Mouse (Mus musculus) inflammation-experienced regulatory T-cells, adult 6 months (primary cell): ENCODE measurements around the gene Themis. TPM values are rescaled to one million over a fixed set of nuclear protein-coding genes. Genes with fewer than 3 reads are reported as not detected.

Experiments
- ATAC-seq: one replicate; pipeline ENCODE4 v1.8.0; 2017
- polyA plus RNA-seq, 3 experiments: library from polyadenylated mRNA; unstranded; fragments of 100-300 nt; shearing (Covaris generic); gene quantifications; one replicate each; pipeline ENCODE4 v1.2.1; 2017

Themis gene
- polyA plus RNA-seq = 10 to 100 TPM; 62.9 to 95.5 (median 64.3) TPM

DNA sequence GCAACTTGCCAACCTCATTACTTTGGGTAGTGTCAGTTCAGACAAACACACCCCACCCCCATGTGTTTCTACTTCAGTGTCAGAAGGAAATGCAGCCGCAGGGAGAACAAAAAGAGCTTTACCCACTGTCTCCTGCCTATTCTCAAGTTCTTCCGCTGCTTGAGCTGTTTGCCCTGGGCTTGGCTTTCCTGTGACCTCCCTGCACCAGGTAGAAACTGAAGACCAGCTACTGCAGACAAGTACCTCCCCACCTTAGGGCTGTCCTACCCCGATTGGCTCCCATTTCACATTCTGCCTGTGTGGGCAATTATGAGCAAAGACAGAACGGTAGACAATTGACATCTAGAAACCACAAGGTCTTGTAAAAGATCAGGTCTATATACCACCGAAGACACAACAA lies at the start of gene Themis:
Gene Themis, plus strand, starts transcription at position 100 of the 400 bp plus-strand sequence.
- ATAC-seq = peak; percentile 81

DNA sequence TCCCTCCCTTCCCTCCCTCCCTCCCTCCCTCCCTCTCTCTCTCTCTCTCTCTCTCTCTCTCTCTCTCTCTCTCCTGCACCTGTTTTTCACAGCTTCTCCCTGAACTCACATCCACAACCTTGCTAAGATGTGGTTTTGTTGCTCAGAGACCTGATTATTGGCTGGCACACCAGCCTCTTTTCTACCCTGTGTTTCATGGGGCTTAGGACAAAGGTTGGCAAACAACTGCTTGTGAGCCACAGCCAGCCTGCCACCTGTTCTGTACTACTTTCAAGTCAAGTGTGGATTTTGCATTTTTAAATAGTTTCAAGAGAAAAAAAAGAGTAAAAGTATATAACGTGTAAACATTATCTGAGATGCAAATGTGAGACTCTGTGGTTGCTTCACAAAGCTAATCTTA lies 48.7 kb upstream of the Themis start:
- no peak for ATAC-seq

DNA sequence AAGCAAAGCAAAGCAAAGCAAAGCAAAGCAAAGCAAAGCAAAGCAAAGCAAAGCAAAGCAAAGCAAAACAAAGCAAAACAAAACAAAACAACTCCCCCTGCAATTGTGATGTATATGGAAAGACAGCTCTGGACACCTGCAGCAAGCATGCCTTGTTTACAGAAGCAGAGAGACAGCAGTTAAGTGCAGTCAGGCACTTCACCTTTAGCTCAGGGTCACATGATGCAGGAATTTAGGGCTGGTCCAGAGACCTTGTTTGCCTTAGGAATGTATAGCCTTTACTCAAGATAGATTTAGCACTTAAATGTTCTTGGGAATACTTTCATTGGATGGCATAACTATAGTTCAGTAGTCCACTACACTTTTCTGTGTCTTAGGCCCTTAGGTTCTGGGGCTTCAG lies 32.1 kb upstream of the Themis start:
- no peak for ATAC-seq

DNA sequence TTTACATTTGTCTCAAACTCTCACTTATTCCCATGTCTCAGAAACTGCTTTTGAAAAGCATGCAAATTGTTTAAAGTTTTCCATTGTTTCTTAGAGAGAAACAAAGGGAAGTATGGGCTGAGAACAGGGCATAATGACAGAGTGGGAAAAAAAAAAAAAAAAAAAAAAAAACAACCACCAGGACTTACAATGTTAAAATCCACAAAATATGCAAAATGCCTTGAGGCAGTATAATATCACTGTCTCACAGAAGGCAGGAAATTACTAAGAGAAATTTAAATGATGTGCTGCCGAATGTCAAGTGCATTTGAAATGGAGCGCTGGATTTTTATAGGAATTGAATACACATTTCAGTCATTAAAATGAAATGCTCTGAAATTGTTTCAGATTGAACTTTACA lies 26.3 kb upstream of the Themis start:
- ATAC-seq = no peak

DNA sequence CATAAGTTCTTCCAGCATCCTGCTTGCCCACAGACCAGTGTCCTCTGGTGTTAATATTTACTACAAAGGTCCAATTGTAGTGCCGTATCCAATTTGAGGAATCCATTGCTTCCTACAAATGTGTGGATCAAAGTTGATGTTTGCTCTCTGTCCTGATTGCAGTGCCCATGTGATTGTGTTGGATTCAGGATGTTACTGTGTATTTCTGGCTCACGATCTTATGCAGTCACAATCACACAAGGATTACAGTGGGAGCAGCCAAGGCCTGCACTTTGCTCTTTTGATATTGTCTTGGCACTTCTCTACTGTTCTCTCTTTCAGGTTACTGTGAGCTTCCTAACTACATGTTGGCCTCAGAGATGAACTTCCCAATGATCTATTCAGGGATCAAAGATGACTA lies 20.3 kb upstream of the Themis start:
- no peak for ATAC-seq

DNA sequence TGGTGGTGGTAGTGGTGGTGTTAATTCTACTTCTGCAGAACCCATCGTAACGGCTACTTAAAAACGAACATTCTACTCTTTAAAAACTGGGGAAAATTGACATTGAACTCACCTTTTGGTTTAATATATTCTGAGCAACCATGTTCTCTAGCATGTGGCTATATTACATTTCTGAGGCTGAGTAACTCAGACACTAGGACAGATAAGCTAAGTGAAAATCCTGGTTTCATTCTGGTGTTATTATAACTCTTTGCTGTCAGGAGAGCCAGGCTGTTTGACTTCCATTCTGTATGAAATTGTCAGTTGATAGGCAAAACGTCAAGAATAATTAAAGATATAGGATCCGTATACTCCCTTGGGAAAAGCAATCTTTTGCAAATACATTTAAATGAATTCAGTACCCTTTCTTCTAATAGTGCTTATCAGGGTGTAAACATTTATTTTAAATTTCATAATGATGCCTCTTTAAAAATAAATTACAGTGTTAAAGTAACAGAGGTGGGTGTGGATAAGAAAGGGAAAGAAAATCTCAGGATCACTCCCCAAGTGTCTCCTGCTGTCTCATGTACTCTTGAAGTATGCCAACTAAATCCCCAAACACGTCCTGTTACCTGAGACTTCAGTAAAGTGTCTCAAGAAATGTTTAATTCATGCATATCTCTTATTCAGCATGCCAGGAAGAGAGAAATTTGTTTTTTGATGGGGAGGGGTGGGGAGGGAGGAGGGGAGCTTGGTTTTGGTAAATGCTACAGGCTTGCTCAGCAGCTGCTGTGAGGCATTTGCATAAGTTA lies 18.9 kb upstream of the Themis start:
- ATAC-seq = no peak

DNA sequence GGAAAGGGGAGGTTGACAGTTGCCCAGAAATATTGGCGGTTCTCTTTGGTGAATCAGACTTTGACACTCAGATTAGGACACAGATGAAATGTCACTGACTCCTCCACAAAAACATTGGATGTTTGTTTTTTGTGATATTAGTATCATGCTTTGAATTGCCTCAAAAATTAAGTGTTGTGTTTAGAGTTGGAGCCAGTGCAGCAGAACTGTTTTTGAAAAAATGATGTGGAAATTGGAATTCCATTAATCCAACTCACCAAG lies 18.3 kb upstream of the Themis start:
- ATAC-seq = no peak

DNA sequence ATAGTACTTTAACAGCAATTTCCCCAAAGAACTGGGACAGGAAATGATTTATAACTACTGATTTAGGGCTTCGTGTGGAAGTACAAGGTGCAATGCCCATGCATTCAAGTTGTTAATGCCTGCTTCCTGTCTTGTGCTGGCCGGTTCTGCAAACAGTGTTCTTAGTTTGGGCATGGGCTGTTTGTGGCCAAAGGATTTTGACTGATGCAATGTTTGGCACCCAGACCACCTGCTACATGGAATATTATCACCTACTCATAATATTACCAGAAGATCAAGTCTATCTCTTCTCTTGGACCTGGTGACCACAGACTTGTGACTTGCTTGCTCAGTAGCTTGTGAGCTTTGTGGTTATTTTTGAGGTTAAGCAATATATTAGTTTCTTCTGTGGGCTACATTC lies 16.2 kb upstream of the Themis start:
- ATAC-seq = no peak

DNA sequence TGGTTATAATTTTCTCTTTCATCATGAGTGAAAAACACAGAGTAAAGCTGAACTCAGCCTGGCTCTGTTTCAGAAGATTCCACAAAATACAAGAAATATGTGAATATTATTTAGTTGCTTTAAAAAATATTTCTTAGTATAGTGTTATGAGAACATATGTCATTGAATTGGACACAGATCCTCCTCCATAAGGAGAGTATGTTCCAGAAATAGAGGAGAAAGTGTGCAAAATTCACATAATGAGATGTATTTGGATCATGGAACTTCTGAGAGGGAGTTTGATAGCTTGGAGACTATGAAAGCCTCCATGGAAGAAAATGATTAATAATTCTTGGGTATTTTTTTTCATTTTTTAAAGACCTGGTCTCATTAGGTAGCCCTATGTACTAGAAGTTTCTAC lies 13.4 kb upstream of the Themis start:
- no peak for ATAC-seq

DNA sequence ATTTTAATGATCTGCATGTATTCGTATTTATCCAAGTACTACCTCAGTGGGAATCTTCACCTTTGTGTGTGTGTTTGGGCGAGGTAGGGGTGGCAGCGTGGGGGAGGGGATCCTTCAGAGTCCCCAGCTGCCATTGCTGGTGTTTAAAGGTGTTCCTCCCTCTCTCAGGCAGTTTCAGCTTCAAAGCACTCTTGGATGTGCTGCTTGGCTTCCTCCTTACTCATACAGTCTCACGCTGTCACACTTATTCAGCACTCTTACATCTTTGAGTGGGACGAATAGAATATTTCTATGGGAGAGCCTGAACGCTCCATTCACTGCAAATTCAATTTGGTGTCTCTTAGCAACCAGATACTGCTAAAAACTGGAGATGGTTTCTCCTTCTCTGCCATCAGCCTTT lies 3.0 kb upstream of the Themis start:
- no peak for ATAC-seq

DNA sequence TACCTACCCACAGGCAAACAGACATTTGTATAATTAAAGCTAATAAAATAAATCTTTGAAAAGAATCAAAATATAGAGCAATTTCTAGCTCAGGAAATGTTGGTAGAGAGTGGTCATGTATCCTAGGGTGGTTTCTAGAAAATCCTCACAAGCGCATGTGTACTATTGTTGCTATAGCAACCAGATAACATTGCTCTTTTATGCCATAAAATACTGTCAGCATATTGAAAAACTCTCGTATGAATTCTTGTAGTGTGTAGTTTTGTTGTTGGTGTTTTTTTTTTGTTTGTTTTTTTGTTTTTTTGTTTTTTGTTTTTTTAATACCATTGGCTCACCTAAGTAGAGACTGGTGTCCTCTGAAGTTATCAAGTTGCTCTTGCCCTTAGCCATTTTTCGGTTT lies 5.8 kb downstream of the Themis start:
- ATAC-seq = peak; percentile 35

DNA sequence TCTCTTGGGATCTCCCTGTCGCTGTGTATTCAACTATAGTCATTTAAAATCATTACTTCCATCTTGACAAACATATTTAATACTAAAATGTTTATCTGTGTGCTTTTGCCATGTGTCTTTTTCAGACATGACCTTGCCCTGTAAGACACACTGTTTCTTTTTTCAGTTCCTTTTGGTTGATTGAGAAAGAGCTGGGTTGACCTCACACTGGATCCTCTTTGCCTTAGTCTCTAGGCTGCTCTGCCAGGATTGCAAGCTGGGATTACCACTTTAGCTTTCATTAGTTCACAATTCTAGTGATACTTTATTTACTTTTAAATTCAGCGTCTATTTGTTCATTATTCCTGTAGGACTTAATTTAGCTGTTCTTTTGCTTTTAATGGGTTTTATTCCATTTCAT lies 7.2 kb downstream of the Themis start:
- no peak for ATAC-seq

DNA sequence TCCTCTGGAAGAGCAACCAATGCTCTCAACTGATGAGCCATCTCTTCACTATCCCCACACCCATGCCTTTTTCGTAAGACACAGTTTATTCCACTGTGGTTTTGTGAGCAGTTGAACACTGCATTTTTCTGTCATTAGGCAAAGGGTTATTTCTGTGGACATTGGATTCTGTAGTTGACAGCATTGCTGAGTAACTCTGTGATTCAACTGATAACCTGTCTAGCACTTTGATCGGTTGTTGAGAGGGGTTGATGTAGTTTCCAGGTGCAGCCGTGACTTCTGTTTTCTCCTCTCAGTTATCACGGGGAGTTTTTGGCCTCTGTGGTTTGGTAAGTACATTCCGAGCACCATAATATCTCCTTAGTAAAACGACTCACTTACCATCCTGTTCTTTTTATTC lies 26.8 kb downstream of the Themis start:
- peak; percentile 60 for ATAC-seq

DNA sequence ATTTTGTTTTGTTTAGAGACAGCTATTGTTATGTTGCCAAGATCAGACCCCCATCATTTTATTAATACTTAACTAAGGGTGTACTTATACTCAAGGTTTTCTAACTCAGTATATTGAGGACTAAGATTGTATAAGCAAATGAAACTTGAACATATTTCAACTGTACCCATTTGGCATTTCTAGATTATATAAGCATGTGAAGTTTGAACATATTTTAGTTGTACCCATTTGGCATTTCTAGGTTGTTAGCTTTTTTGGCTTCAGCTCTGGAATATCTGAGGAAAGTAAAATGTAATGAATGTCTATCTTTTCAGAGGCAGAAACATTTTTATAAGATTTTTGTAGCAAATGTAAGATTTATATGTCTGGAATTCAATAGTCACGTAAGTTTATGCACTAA lies 27.9 kb downstream of the Themis start:
- ATAC-seq = no peak

DNA sequence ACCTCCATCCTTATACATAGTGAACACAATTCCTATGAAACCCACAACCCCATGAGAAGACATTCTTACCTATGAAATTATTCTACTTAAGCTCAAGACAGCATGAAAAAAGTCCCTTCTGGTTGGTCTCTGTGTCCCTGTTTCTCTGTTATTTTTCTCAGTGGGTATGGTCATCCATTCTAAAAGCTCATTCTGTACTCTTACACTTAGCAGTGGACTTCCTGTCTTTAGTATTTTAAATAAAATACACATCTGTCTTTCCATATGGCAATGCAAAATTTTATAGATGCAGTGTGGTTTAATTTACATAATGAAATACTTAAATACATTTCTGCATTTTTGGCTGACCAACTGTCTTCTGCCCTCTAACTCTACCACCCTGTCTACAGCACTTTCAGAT lies 30.0 kb downstream of the Themis start:
- no peak for ATAC-seq

DNA sequence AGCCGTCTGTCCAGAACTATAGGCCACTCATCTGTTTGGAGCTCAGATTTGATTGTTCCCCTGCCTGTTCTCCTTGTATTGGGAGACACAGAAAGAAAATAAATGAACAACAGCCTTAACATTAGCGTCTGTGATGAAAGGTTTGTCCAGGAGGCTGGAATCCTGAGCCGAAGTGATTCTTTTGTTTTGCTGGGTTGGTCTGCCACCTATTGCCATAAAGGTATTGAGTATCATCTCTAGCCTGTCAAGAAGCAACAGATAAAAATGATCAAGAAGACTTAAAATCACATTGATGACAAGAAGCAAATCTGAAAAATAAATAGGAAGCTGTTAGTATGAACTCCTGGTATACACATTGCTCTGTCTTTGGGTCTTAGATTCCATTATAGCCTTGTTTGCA lies 53.7 kb downstream of the Themis start:
- no peak for ATAC-seq

DNA sequence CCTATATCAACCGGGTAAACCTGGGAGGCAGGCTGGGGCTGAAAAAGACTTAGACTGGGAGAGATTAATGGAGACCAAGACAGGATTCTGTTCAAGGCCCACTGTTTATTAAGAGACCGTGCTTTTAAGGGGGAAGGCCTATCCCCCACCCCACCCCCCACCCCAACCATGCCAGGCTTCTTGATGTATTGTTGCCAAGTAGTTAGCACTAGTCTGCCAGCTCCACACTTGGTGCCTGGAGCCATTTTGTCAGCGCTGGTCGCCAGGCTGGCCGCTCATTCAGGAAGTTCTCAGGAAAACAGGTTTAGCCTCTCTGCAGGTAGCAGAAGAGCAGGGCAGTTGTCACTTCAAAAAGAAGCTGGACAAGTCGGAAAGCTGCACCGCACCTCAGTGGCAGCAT lies 55.1 kb downstream of the Themis start:
- ATAC-seq = no peak

DNA sequence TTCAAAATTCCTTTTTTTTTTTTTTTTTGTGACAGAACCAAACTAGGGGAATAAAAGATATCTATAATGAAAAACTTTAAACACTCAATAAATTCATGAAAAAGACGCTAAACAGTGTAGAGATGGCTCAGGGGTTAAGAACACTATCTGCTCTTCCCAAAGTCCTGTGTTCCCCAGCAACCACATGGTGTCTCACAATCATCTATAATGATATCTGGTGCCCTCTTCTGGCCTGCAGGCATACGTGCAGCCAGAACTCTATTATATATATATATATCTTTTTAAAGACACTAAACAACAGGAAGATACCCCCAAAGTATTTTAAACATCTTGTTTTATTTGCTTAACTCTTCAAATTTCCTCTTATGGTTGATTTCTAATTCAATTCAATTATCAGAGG lies 62.0 kb downstream of the Themis start:
- peak; percentile 93 for ATAC-seq

DNA sequence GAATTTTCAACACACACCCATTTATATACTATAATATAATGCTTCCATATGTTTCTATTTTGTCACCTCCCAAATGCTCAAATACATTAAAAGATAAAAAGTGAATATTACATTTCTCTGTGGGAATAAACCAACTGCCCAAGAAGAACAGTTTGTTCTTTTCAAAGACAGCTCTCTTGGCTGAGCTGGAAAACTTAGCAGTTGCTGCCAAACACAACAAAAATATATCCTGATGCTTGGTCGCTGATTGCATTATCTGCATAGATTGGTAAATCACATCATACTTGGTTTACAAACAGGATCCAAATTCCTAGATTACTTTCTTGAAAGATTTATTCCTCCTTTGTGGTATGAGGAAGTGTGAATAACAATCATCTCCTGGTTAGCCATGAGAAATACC lies 69.8 kb downstream of the Themis start:
- ATAC-seq = no peak

DNA sequence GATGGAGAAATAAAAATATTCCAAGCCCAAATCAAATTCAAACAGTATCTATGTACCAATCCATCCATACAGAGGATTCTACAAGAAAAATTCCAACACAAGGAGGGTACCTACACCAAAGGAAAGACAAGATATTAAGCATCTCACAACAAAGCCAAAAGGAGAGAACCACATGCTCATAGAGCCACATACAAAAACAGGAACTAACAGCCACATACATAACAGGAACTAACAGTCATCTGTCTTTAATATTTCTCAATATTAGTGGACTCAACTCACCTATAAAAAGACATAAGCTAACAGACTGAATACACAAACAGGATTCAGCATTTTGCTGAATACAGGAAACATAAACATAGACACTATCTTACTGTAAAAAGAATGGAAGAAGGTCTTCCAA lies 78.3 kb downstream of the Themis start:
- no peak for ATAC-seq

DNA sequence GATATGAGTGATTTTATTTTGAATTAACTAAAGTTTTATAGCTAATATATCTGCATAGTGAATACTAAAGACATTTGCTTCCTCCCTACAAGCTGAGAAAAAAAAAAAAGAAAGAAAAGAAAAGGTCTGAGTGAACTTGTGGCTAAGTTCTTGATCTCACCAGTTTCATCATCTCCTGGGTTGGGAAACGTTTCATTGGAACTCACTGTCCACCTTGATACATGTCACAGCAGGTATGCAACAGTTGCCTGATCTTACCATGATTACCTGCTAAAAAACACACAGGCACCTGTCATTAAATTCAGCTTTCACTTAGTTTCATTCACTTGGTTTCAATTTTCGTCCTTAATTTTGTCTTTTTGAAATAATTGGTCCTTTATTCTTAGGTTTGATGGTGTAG lies 85.2 kb downstream of the Themis start:
- no peak for ATAC-seq

DNA sequence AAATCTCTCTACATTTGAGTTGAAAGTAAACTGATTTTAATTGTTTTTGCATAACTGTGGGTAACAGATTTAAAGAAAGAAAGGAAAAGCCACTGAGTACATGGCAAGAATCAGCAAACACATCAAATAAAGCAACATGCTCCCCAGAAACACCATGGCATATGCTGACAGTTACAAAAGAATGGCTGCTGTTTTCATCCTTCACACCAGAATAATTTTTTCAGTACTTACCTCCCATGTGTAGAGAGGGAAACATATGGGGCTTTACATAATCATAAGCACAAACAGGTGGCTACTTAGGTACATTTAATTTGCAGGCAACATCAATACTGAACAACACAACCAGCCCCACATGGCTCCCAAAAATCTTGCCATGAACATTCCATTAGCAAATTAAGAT lies 86.8 kb downstream of the Themis start:
- ATAC-seq = no peak

DNA sequence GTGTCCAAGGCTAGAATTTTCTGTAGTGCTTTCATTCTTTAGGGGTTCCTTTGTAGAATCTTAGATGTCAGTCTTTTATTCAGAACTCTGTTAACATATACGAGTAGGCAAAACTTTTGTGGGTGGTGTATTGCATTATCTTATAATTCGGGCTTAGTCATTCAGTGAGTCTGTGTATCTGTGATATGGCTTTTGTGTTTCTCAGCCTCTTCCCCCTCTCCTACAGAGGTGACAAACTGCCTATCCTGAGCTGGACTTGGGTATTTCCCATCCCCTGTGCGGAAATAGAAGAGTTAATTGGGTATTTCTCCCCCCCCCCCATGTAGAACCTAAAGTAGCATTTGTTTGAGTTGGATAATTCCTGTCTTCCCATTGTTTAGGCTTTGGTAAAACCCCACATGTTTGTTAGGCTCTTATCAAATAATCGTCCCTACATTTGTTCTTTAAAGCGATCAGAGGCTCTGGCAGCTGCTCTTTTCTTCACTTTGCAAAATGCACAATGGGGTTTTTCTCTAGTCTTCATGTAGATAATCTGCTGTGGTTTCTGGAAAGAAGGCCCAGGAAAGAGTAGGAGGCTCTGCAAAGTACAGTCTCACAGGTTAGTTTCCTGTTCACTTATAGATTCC lies 108.7 kb downstream of the Themis start:
- ATAC-seq = peak; percentile 85

DNA sequence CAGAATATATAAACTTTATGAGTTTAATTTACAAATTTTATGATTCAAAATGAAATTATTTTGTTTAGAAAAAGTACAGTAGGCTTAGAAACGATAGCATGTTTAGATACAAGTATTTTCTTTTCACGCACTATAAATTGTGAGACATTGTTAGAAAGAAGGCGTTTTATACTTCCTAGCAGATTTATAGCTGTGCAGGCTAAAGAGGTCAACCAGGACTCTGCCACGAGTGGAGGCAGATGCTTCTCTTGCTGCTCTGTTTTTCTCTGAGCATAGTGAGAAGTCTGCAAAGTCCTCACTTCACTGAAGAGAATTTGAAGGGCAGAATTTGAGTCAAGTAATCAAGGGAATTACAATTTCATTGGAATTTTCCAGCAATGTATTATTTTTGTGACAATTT lies 131.3 kb downstream of the Themis start:
- no peak for ATAC-seq

DNA sequence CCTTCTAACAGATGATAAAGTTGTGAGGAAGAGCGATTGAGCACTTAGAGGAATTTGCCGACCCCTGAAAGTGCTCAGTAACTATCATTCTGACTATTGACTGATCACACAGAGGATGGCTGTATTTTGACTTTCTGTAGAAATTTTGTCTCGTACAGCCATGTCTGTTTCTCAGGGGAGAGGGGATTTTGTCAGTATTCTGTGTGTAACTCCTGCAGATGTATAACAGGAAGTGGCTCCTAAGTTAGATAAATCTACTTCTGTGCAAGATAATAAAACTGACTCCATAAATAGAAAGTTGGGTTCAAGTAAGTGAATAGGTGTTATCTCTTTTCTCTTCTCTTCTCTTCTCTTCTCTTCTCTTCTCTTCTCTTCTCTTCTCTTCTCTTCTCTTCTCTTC lies 137.0 kb downstream of the Themis start:
- ATAC-seq = peak; percentile 54
